Mouse (Mus musculus): ENCODE measurements around the gene Wdr46. TPM values are rescaled to one million over a fixed set of nuclear protein-coding genes. Genes with fewer than 3 reads are reported as not detected.
"Not testable (repeated sequence)": the region's sequence is repeated elsewhere in the genome, so short reads cannot be mapped to it uniquely, and the experiment has no call there.

Gene Wdr46
- polyA plus RNA-seq, 1 experiment from 2014 or later: 20.1 TPM

DNA sequence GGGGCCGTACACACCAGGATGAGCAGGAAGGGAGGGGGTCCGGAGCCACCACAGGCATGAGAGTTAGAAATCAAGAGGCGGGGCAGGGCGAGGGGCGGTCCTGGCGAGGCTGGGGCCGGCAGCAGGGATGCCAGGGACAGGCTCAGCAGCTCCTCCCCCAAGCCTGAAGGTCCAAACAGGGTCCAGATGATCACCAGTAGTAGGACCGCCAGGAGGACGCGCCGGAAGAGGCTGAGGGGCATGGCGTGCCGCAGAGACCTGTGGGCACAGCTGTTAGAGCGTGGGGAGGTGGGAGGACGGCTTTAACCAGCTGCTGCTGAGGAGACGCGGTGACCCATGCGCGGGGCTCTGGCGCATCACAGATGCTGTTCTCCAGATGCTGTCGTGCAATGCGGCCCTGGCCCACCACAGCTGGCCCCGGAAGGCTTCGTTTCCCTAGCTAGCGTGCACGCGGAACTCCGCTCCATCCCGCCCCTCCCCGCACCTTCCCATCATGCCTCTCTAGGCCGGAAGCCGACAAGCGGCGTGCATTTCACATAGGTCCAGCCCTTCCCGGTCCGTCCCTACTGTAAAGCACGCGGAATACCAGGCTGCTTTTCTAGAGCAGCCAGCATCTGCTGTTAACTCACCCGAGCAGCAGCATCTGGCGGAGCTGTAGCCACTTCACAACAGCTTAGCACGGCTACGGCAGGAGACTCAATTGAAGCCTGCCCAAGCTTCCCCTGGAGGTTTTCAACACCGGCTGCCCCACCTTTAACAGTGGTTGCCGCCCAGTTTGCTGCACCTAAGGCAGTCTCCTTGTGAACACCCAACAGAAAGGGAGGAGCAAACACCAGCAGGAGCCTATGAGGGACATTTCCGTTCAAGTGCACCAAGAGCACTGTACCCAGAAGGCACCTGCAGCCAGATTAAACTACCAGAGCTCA is 10.8 kb downstream of the Wdr46 start, which contains the start of gene B3galt4:
B3galt4 (minus strand) TSS at position 468 of the 926 bp plus-strand sequence.
- H3K9me3 ChIP-seq (replicated peaks; ENCODE audit: low read length): no peaks in the 10 kb centered on the region
- peak within 1 kb of the TSS; percentile 43 for H3K4me3 ChIP-seq (replicated peaks; ENCODE audit: low read depth, low read length)
- ATAC-seq (replicated peaks; ENCODE audit: low FRiP score, low read depth): peak; percentile 77
- TF ChIP-seq CTCF (IDR thresholded peaks at IDR 0.05; ENCODE audit: low read depth): 0 out of 2 replicates have a peak, but pooled peaks have one; percentile 11
- WGBS: 1% methylated on average over 45 of the region's 45 CpGs
- peak within 1 kb of the TSS; percentile 86 for H3K4me2 ChIP-seq (ENCODE audit: low read length)
- peak within 1 kb of the TSS; percentile 89 for H3K27ac ChIP-seq
- peaks cover 25% of the 10 kb centered on the region; the same call in 1 of the 2 replicates for H3K36me3 ChIP-seq (ENCODE audit: insufficient read depth, low read length)
- peak within 1 kb of the TSS; percentile 66 for H3K9ac ChIP-seq (ENCODE audit: low read depth, low read length)
- no peaks in the 10 kb centered on the region for H3K27me3 ChIP-seq (ENCODE audit: insufficient read depth, low read length)
- DNase-seq (ENCODE audit: low spot score): peak; percentile 93
- peaks cover 29% of the 10 kb centered on the region for H3K4me1 ChIP-seq (replicated peaks; ENCODE audit: insufficient read depth, low read length)

DNA sequence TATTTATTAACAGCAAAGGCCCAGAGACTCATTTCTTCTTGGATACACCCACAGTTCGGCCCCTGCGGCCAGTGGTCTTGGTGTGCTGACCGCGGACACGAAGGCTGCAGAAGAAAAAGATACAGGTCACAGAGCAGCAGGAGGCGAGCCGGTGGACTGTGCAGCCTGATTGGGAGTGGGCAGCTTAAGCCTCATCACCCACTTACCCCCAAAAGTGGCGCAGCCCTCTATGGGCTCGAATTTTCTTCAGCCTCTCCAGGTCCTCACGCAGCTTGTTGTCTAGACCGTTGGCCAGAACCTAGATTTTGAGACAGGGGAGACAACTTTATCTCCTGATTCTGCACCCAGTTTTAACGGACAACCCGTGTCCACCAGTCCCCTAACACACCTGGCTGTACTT is 11.6 kb downstream of the Wdr46 start:
- 0 out of 2 replicates have a peak overlapping the region, but pooled peaks have one; percentile 43 for H3K4me3 ChIP-seq (replicated peaks; ENCODE audit: low read depth, low read length)
- not testable (repeated sequence) for ATAC-seq (replicated peaks; ENCODE audit: low FRiP score, low read depth); H3K27me3 ChIP-seq (ENCODE audit: insufficient read depth, low read length); DNase-seq (ENCODE audit: low spot score); H3K9me3 ChIP-seq (replicated peaks; ENCODE audit: low read length); H3K9ac ChIP-seq (ENCODE audit: low read depth, low read length)
- 65% methylated on average over 13 of the region's 13 CpGs for whole genome bisulfite sequencing
- peaks cover 29% of the 10 kb centered on the region for H3K4me1 ChIP-seq (replicated peaks; ENCODE audit: insufficient read depth, low read length)
- H3K4me2 ChIP-seq (ENCODE audit: low read length): peak overlapping the region; percentile 86; the same call in 1 of the 2 replicates
- H3K27ac ChIP-seq: peak overlapping the region; percentile 89; the same call in 1 of the 2 replicates
- H3K36me3 ChIP-seq (ENCODE audit: insufficient read depth, low read length): peaks cover 25% of the 10 kb centered on the region; the same call in 1 of the 2 replicates

GRCm38 (mm10) chr17:33952879-33953278 is 12.4 kb downstream of the Wdr46 start:
- Histone ChIP-seq H3K4me3 (replicated peaks; ENCODE audit: low read depth, low read length) (no peak overlapping the region), H3K27ac (no peak overlapping the region), H3K36me3 (ENCODE audit: insufficient read depth, low read length) (peaks cover 25% of the 10 kb centered on the region; the same call in 1 of the 2 replicates), H3K4me1 (replicated peaks; ENCODE audit: insufficient read depth, low read length) (peaks cover 29% of the 10 kb centered on the region), H3K4me2 (ENCODE audit: low read length) (no peak overlapping the region), H3K9ac (ENCODE audit: low read depth, low read length) (0 out of 2 replicates have a peak overlapping the region, but pooled peaks have one; percentile 35), H3K9me3 (replicated peaks; ENCODE audit: low read length) (no peaks in the 10 kb centered on the region), H3K27me3 (ENCODE audit: insufficient read depth, low read length) (no peaks in the 10 kb centered on the region)
- no peak for TF ChIP-seq CTCF (IDR thresholded peaks at IDR 0.05; ENCODE audit: low read depth)
- ATAC-seq (replicated peaks; ENCODE audit: low FRiP score, low read depth) (no peak), DNase-seq (ENCODE audit: low spot score) (no peak)
- 82% methylated on average over 4 of the region's 4 CpGs for WGBS

GRCm38 (mm10) chr17:33953310-33953709 is 12.8 kb downstream of the Wdr46 start:
- no peaks in the 10 kb centered on the region for H3K9me3 ChIP-seq (replicated peaks; ENCODE audit: low read length)
- H3K9ac ChIP-seq (ENCODE audit: low read depth, low read length): peak overlapping the region; percentile 35; the same call in 1 of the 2 replicates
- WGBS: 78% methylated on average over 3 of the region's 3 CpGs
- DNase-seq (ENCODE audit: low spot score) (no peak), ATAC-seq (replicated peaks; ENCODE audit: low FRiP score, low read depth) (no peak)
- TF ChIP-seq CTCF (IDR thresholded peaks at IDR 0.05; ENCODE audit: low read depth): no peak
- H3K4me3 ChIP-seq (replicated peaks; ENCODE audit: low read depth, low read length): no peak overlapping the region
- H3K36me3 ChIP-seq (ENCODE audit: insufficient read depth, low read length): peaks cover 23% of the 10 kb centered on the region; the same call in 1 of the 2 replicates
- H3K4me2 ChIP-seq (ENCODE audit: low read length): no peak overlapping the region
- no peaks in the 10 kb centered on the region for H3K27me3 ChIP-seq (ENCODE audit: insufficient read depth, low read length)
- H3K4me1 ChIP-seq (replicated peaks; ENCODE audit: insufficient read depth, low read length): peaks cover 29% of the 10 kb centered on the region
- H3K27ac ChIP-seq: no peak overlapping the region

DNA sequence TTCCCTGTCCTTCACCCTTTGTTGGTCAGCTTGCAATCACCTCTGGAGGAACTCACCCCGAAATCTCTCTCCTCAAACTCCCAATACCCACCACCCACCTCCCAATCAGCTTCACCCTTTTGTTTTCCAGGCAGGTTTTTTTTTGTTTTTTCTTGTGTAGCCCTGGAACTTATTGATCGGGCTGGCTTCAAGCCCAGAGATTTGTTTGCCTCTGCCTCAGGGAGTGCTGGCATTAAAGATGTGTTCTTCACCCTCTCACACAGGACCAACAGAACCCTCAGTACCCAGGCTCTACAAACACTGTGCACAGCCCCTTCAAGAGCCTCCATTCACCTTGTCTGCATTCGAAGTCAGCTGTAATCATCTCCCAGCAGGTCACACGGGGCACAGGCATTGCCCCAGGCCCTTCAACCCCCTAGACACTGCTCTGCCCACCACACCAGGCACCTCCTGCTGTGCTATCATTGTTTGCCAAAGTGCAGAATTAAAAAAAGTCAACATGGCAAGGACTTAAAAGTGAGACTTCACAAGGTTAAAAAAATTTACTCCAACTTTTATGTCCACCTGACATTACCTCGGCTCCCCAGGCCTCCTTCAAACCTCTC is 13.6 kb downstream of the Wdr46 start:
- no peaks in the 10 kb centered on the region for H3K27me3 ChIP-seq (ENCODE audit: insufficient read depth, low read length)
- peak overlapping the region; percentile 80 for H3K4me2 ChIP-seq (ENCODE audit: low read length)
- no peaks in the 10 kb centered on the region for H3K9me3 ChIP-seq (replicated peaks; ENCODE audit: low read length)
- peak overlapping the region; percentile 94 for H3K4me3 ChIP-seq (replicated peaks; ENCODE audit: low read depth, low read length)
- TF ChIP-seq CTCF (IDR thresholded peaks at IDR 0.05; ENCODE audit: low read depth): no peak
- peaks cover 27% of the 10 kb centered on the region for H3K36me3 ChIP-seq (ENCODE audit: insufficient read depth, low read length)
- no peak for DNase-seq (ENCODE audit: low spot score)
- peak overlapping the region; percentile 91; the same call in 1 of the 2 replicates for H3K27ac ChIP-seq
- H3K9ac ChIP-seq (ENCODE audit: low read depth, low read length): peak overlapping the region; percentile 94
- WGBS: 37% methylated on average over 5 of the region's 5 CpGs
- peaks cover 29% of the 10 kb centered on the region for H3K4me1 ChIP-seq (replicated peaks; ENCODE audit: insufficient read depth, low read length)
- no peak for ATAC-seq (replicated peaks; ENCODE audit: low FRiP score, low read depth)
